Mouse (Mus musculus) MEL (cell line): ENCODE measurements at regions not wholly inside any gene's neighbourhood (a gene's known extent, or its start where the extent isn't known, plus 50 kb on each side); places are given as distances from the start of the nearest gene placed in this dataset.

Experiments
- BHLHE40 ChIP-seq: IDR thresholded peaks from 2 replicates; pipeline ENCODE4 v1.6.1; 2012; ENCODE audit warnings: low read depth, mild to moderate bottlenecking, inconsistent platforms, low read length, improper control_type of control experiment, borderline replicate concordance
- CHD1 ChIP-seq: IDR thresholded peaks from 2 replicates; pipeline ENCODE4 v1.6.1; 2012; ENCODE audit warnings: low read depth, mild to moderate bottlenecking, inconsistent platforms, low read length, improper control_type of control experiment
- CTCF ChIP-seq, 3 experiments: IDR thresholded peaks in 2 of 3; conservative IDR thresholded peaks in 1 of 3; 2 replicates each; pipeline ENCODE4 v1.5.1; 2011 to 2012; ENCODE audit warnings: low read length in 3 of 3, low read depth in 2 of 3, mild to moderate bottlenecking in 2 of 3, improper control_type of control experiment in 1 of 3, inconsistent platforms in 1 of 3, mixed read lengths in 1 of 3, moderate library complexity in 1 of 3; ENCODE audit not compliant: control insufficient read depth in 1 of 3, insufficient read depth in 1 of 3, poor library complexity in 1 of 3, severe bottlenecking in 1 of 3
- HCFC1 ChIP-seq: IDR thresholded peaks from 2 replicates; pipeline ENCODE4 v1.6.1; 2012; ENCODE audit warnings: low read depth, mild to moderate bottlenecking, inconsistent platforms, low read length, improper control_type of control experiment, moderate library complexity
- MEF2A ChIP-seq: IDR thresholded peaks from 2 replicates; pipeline ENCODE4 v1.6.1; 2014; ENCODE audit warnings: low read depth, mild to moderate bottlenecking, inconsistent platforms, low read length, improper control_type of control experiment; ENCODE audit not compliant: poor library complexity, insufficient replicate concordance, severe bottlenecking; ENCODE audit errors: extremely low read depth
- NRF1 ChIP-seq: IDR thresholded peaks from 2 replicates; pipeline ENCODE4 v1.6.1; 2014; ENCODE audit warnings: low read depth, mild to moderate bottlenecking, inconsistent platforms, low read length, improper control_type of control experiment, moderate library complexity; ENCODE audit not compliant: poor library complexity, insufficient read depth, severe bottlenecking
- POLR2A ChIP-seq, 2 experiments: IDR thresholded peaks; 2 replicates each; pipeline ENCODE4 v1.6.1; 2011 to 2012; ENCODE audit warnings: low read length in 2 of 2, mild to moderate bottlenecking in 2 of 2, control low read depth in 1 of 2, improper control_type of control experiment in 1 of 2, low read depth in 1 of 2, moderate library complexity in 1 of 2; ENCODE audit not compliant: control insufficient read depth in 1 of 2, insufficient read depth in 1 of 2, poor library complexity in 1 of 2
- RAD21 ChIP-seq: IDR thresholded peaks from 2 replicates; pipeline ENCODE4 v1.6.1; 2011; ENCODE audit warnings: mild to moderate bottlenecking, low read depth, low read length, improper control_type of control experiment
- TAL1 ChIP-seq: IDR thresholded peaks from 2 replicates; pipeline ENCODE4 v1.6.1; 2012; ENCODE audit warnings: mild to moderate bottlenecking, inconsistent platforms, low read length, moderate library complexity, mixed read lengths
- TBP ChIP-seq: IDR thresholded peaks from 2 replicates; pipeline ENCODE4 v1.8.0; 2011; ENCODE audit warnings: low read depth, low read length, improper control_type of control experiment
- TCF12 ChIP-seq: IDR thresholded peaks from 2 replicates; pipeline ENCODE4 v1.6.1; 2014; ENCODE audit warnings: low read depth, mild to moderate bottlenecking, inconsistent platforms, low read length, improper control_type of control experiment, moderate library complexity
- ZC3H11A ChIP-seq: IDR thresholded peaks from 2 replicates; pipeline ENCODE4 v1.6.1; 2012; ENCODE audit warnings: low read depth, mild to moderate bottlenecking, inconsistent platforms, low read length, improper control_type of control experiment

GRCm38 (mm10) chr14:97380131-97380530, 789.4 kb downstream of the Dach1 start:
- TF ChIP-seq BHLHE40 (no peak), POLR2A (IDR thresholded peaks at IDR 0.05; ENCODE audit: control insufficient read depth in 1 of 2, insufficient read depth in 1 of 2, low read depth in 1 of 2, low read length in 2 of 2, poor library complexity in 1 of 2) (no peak), CTCF (IDR thresholded peaks at IDR 0.05 in 2 of 3, conservative IDR thresholded peaks at IDR 0.05 in 1 of 3; ENCODE audit: control insufficient read depth in 1 of 3, insufficient read depth in 1 of 3, low read depth in 2 of 3, low read length in 3 of 3, poor library complexity in 1 of 3, severe bottlenecking in 1 of 3) (no peak), NRF1 (no peak), HCFC1 (no peak), CHD1 (no peak), TAL1 (no peak), MEF2A (no peak), TBP (no peak), TCF12 (no peak), ZC3H11A (no peak), RAD21 (no peak)
